Mouse (Mus musculus): Measurements from ENCODE around the gene Gm8122.
"Not testable (repeated sequence)": the region's sequence is repeated elsewhere in the genome, so short reads cannot be mapped to it uniquely, and the experiment has no call there.

- TF ChIP-seq CTCF (IDR thresholded peaks at IDR 0.05; ENCODE audit: insufficient read depth, low read length); POLR2A (IDR thresholded peaks at IDR 0.05; ENCODE audit: borderline replicate concordance, extremely low read depth, low read depth, low read length): not testable (repeated sequence)
Measured at GRCm38 (mm10) chr14:43249611-43250170, 14.6 kb upstream of the Gm8122 start.

Measured in lung, adult 2 months (tissue).